Mouse (Mus musculus) kidney, adult 8-10 months (tissue): ENCODE measurements around the gene BC035947.

ENCODE experiments used
- DNase-seq, 2 experiments: peaks; one replicate each; pipeline ENCODE4 v3.0.0; 2022

The BC035947 gene

GRCm38 (mm10) chr1:78501036-78501435 lies 10.9 kb downstream of the BC035947 start:
- DNase-seq: peak; percentile 45 to 60

DNA sequence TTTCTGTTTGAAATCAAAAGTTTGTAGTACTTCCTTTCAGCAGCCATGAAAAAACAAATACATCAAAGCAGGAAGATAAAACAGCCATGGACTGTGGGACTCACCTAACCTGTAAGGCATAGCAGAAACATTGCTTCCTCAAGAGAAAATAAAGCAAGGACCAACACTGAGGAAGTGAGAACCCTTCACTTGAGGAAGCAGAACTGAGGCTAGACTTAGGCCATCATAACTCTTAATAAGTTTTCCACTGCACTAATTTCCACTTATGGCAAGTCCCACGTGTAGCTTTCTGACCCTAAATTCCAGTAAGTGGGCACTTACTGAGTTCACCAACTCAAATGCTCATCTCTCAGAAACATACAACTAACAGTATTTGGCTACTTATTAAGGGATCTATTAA lies 21.8 kb downstream of the BC035947 start:
- DNase-seq: no peak

- peak; percentile 91 for DNase-seq
Measured at GRCm38 (mm10) chr1:78488752-78489492, 23.0 kb downstream of the BC035947 start, which contains the start of gene Farsb. TSS of gene Farsb (minus strand) at chr1:78488897.

- DNase-seq: no peak
Measured at GRCm38 (mm10) chr1:78488427-78488751, 23.6 kb downstream of the BC035947 start.

GRCm38 (mm10) chr1:78484361-78484760 lies 27.6 kb downstream of the BC035947 start:
- DNase-seq: no peak

DNA sequence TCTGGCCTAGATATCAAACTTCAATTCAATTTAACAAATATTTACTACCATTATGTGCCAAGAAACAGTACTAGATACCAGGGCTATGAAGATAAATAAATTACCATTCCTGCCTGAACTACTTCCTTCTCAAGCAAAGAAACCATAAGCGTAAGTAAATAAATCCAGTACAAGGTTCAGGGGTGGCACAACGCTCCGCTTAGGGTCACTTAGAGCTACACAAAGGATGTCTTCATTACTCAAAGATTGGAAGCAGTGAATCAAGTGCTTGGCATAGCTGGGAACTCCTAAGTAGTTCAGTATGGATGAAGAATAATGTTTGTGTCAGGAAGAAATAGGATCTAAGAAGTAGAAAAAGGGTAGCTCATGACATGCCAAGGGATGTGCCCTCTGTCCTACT lies 28.5 kb downstream of the BC035947 start:
- DNase-seq: no peak

DNA sequence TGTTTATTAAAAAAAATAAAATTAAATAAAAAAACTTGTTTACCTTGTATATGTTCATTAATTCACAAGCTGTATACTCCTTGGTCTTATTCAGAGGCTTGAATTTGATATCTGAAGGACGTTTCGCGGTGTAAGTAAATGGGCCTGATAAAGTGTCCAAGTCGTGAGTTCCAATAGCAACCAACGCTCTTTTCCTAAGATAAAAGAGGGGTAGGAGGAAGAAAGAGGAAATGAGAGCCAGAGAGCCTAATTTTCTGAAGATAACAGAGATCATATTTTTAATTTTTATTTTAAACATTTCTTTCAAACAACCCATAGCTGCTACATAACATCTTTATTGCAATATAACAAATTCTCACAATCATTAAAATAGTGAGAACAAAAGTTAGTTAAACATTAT lies 39.5 kb downstream of the BC035947 start:
- no peak for DNase-seq

DNA sequence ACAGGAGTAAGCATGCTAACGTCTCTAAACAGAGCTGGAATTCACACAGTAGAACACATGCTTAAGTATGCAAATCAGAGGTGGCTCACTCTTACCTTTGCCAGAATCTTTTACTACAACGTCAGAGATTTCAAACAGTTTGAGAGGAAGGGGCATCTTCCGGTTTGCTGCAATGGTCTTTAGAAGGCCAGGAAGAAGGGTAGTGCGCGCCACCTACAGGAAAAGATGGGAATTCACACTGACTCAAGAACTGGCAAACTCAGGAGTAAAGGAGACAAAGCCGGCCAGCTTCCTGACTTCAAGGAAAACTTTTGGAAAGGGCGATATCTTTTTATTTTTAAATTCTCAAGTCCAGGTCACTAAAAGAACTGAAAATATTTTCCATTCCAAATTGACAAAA lies 57.3 kb downstream of the BC035947 start:
- peak; percentile 26 to 46 for DNase-seq

DNA sequence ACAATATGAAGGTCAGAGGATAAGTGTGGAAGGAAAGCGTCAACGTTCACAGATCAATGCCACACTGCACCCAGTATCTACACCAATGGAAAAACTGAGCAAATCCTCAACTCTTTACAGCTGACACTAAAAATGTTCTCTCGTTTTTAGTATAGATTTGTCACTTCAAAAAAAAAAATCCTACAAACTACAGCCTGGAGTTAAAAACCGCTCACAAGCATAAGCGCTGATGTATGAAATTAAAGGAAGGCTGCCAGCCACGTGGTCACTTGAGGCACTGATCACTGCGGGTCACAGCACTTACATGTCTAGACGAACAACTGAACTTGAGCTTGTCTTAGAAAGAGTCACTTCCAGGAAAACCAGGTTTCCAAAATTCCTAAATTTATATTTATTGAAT lies 58.1 kb downstream of the BC035947 start:
- DNase-seq: peak; percentile 13 to 20

DNA sequence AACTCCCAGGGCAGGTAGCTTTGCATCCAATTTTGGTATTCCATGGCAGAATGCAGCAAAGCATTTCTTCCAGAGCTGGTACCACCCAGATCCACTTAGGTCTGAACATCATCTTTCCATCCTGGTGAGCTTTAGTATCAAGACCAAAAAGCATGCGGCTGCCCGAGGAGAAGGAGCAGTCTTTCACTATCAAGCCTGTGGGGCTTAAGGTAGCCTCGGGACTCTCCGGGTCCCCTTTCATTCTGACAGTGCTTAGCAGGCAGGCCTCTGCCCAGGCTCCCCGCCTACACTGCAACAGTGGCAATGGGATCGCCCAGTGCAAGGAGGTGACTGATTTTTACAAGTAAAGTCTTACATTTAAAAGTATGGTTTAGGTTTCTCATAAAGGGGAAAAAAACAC lies 59.4 kb downstream of the BC035947 start:
- DNase-seq: no peak

- peak in 1 of 2 experiments; percentile 16 for DNase-seq
Measured at GRCm38 (mm10) chr1:78451070-78451854, 60.7 kb downstream of the BC035947 start.

DNA sequence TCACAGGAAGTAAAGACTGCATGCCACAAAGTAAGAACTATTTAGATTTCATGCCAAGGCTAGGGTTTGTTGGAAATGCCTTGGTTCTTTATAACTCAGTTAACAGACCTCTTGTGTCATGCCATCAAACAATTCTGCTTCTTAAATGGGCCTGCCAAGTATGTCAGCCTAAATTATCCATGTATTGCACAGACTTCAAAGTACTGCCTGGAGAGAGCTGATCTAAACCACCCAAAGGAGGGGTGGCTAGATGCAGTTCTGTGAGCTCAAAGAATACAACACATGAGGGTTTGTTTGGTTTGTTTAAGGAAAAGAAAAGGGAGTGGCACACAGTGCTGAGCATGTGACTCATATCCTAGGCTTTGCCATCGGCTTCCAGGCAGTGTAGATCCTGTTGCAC lies 63.9 kb downstream of the BC035947 start:
- no peak for DNase-seq
